Mouse (Mus musculus) testis, adult 2 months (tissue): Measurements from ENCODE around the gene Ccr1l1. TPM values are rescaled to one million over a fixed set of nuclear protein-coding genes. Genes with fewer than 3 reads are reported as not detected.

Experiments used
- H3K27ac ChIP-seq: fragments of 200-500 bp; 2 replicates; pipeline ENCODE4 v1.5.1; 2012; ENCODE audit warnings: low read depth, low read length; ENCODE audit not compliant: control insufficient read depth, insufficient read depth
- H3K27me3 ChIP-seq: fragments of 200-500 bp; 2 replicates; pipeline ENCODE4 v1.6.1; 2012; ENCODE audit warnings: mild to moderate bottlenecking, low read length, moderate library complexity; ENCODE audit not compliant: control insufficient read depth, insufficient read depth
- H3K36me3 ChIP-seq: fragments of 200-500 bp; 2 replicates; pipeline ENCODE4 v1.6.1; 2012; ENCODE audit warnings: mild to moderate bottlenecking, low read length; ENCODE audit not compliant: control insufficient read depth, insufficient read depth
- H3K4me1 ChIP-seq: fragments of 200-500 bp; 2 replicates; pipeline ENCODE4 v1.6.1; 2012; ENCODE audit warnings: low read length; ENCODE audit not compliant: control insufficient read depth, insufficient read depth
- H3K4me3 ChIP-seq: fragments of 200-500 bp; 2 replicates; pipeline ENCODE4 v1.5.1; 2012; ENCODE audit warnings: low read depth, mild to moderate bottlenecking, low read length, moderate library complexity, mixed read lengths; ENCODE audit not compliant: control insufficient read depth
- CTCF ChIP-seq: fragments of 200-500 bp; IDR thresholded peaks from 2 replicates; pipeline ENCODE4 v1.5.1; 2012; ENCODE audit warnings: low read depth, mild to moderate bottlenecking, inconsistent platforms, low read length, moderate library complexity; ENCODE audit not compliant: control insufficient read depth, insufficient read depth, insufficient replicate concordance
- POLR2A ChIP-seq: fragments of 200-500 bp; IDR thresholded peaks from 2 replicates; pipeline ENCODE4 v1.6.1; 2012; ENCODE audit warnings: low read depth, mild to moderate bottlenecking, inconsistent platforms, low read length, moderate library complexity; ENCODE audit not compliant: control insufficient read depth
- polyA plus RNA-seq: library from polyadenylated mRNA; depleted of rRNA; stranded (reverse); fragments of >200 nt; gene quantifications from 2 replicates; pipeline ENCODE4 v1.2.3, GENCODE M21; 2012

Gene Ccr1l1
- polyA plus RNA-seq, 1 experiment, result not detected

GRCm38 (mm10) chr9:123956892-123957291, 21.3 kb downstream of the Ccr1l1 start:
- TF ChIP-seq CTCF, result no peak
- TF ChIP-seq POLR2A, result no peak
- Histone ChIP-seq H3K4me3 (no peak overlapping the region), H3K27ac (no peak overlapping the region), H3K27me3 (no peaks in the 10 kb centered on the region), H3K36me3 (no peaks in the 10 kb centered on the region), H3K4me1 (no peaks in the 10 kb centered on the region)

DNA sequence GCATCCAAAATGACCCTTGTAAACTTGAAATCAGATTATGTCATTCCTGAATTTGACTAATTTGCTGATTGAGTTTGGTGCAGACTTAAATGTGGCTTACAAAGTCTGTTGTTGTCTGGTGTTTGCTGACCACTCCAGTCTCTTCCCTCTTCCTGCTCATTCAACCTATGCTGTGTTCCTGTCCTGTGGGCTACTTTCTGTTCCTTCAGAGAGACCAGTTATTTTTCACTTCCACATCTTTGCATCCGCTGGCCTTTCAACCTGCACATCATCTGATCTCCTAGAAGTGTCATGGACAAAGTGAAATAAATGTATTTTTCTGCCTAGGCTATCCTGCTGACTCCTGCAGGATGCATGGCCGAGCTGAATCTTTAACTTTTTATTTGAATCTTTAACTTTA, 24.7 kb downstream of the Ccr1l1 start:
- no peak overlapping the region for H3K27ac ChIP-seq
- no peak for TF ChIP-seq POLR2A
- TF ChIP-seq CTCF, result no peak
- H3K27me3 ChIP-seq, result no peaks in the 10 kb centered on the region
- H3K4me3 ChIP-seq, result no peak overlapping the region
- no peaks in the 10 kb centered on the region for H3K4me1 ChIP-seq
- no peaks in the 10 kb centered on the region for H3K36me3 ChIP-seq

DNA sequence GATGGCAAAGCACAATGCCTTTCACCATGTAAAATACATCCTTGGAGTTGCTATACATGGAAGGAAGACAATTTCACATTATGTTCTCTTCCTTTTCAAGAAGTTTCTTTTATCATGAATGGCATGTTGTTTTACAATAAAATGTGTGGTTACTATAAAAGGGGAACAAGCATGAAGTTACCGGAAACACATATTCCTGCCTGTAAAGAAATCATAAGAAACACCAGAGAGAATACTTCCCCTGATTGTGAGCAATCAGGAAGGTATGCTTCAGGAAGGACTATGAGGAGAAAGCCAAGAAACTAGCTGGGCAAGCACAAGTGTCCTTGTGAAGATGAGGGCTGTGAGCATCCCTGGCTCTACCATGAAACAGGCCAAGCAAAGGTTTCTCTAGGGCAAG, 27.0 kb downstream of the Ccr1l1 start:
- TF ChIP-seq POLR2A (no peak), CTCF (no peak)
- Histone ChIP-seq H3K4me3 (no peak overlapping the region), H3K27me3 (no peaks in the 10 kb centered on the region), H3K27ac (no peak overlapping the region), H3K4me1 (no peaks in the 10 kb centered on the region), H3K36me3 (no peaks in the 10 kb centered on the region)

GRCm38 (mm10) chr9:123949432-123949831, 28.8 kb downstream of the Ccr1l1 start:
- Histone ChIP-seq H3K4me1 (no peaks in the 10 kb centered on the region), H3K27me3 (no peaks in the 10 kb centered on the region), H3K36me3 (no peaks in the 10 kb centered on the region), H3K27ac (no peak overlapping the region), H3K4me3 (no peak overlapping the region)
- TF ChIP-seq POLR2A (no peak), CTCF (no peak)

DNA sequence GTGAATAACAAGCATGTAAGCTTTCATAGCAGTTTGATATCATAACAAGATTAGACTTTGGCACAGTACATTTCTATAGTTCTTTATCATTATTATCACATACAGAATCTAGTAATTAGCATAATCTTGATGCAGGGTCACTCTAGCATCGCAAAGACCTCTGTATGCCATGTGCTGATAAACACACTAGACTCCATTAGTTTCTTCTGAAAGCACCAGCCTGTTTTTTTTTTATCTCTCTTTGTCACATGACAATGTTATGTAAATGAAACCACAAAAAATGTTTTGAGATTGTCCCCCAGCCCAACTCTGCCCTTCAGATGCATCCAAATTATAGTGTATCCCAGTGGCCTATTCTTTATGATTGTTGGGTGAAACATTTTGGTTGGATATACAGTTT, 30.4 kb downstream of the Ccr1l1 start:
- Histone ChIP-seq H3K27ac (no peak overlapping the region), H3K27me3 (no peaks in the 10 kb centered on the region), H3K4me1 (no peaks in the 10 kb centered on the region), H3K4me3 (no peak overlapping the region), H3K36me3 (no peaks in the 10 kb centered on the region)
- TF ChIP-seq POLR2A (no peak), CTCF (no peak)

DNA sequence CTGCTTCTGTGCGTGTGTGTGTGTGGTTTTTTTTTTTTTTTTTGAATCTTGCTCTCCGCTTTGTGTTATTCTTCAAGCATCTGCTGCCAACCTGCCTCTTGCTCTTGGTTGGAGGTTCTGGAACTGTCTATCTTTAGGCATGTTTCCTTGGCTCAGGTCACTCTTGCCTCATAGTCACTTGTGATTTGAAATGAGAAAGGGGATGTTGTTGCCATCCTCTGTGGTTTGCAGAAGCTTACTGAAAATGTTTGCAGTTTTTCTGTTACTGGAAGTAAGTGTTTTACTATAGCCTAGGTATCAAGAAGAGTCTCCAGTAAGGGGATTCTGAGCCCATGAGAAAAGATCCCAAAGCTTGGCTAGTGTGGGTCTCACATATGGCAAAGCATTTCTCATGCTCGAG, 36.2 kb downstream of the Ccr1l1 start:
- no peak overlapping the region for H3K4me3 ChIP-seq
- no peak overlapping the region for H3K27ac ChIP-seq
- H3K4me1 ChIP-seq, result no peaks in the 10 kb centered on the region
- no peaks in the 10 kb centered on the region for H3K36me3 ChIP-seq
- no peaks in the 10 kb centered on the region for H3K27me3 ChIP-seq
- TF ChIP-seq CTCF, result no peak
- TF ChIP-seq POLR2A, result no peak

- Histone ChIP-seq H3K27me3 (no peaks in the 10 kb centered on the region), H3K27ac (no peak overlapping the region), H3K36me3 (no peaks in the 10 kb centered on the region), H3K4me3 (no peak overlapping the region), H3K4me1 (no peaks in the 10 kb centered on the region)
- no peak for TF ChIP-seq CTCF
- TF ChIP-seq POLR2A, result no peak
These were observed 36.9 kb downstream of the Ccr1l1 start for GRCm38 (mm10) chr9:123941316-123941715.

- Histone ChIP-seq H3K36me3 (no peaks in the 10 kb centered on the region), H3K27me3 (no peaks in the 10 kb centered on the region), H3K4me3 (no peak overlapping the region), H3K4me1 (no peaks in the 10 kb centered on the region), H3K27ac (no peak overlapping the region)
- TF ChIP-seq POLR2A (no peak), CTCF (no peak)
These were observed 37.6 kb downstream of the Ccr1l1 start for GRCm38 (mm10) chr9:123940628-123941027.
